Mouse (Mus musculus) stomach, postnatal 0 days (tissue): ENCODE results near the gene Egflam.

Experiments used
- CTCF ChIP-seq: IDR thresholded peaks from 2 replicates; pipeline ENCODE4 v1.5.1; 2016; ENCODE audit warnings: antibody characterized with exemption, low read depth, mild to moderate bottlenecking, moderate library complexity
- EP300 ChIP-seq: optimal IDR thresholded peaks from 2 replicates; pipeline ENCODE3; 2016; ENCODE audit warnings: antibody characterized with exemption

- no peak for TF ChIP-seq CTCF
- TF ChIP-seq EP300 = no peak
Observed at GRCm38 (mm10) chr15:7292854-7293253, 105.3 kb downstream of the Egflam start.
